Mouse (Mus musculus) kidney, adult 2 months (tissue): ENCODE results near the gene Diaph2. TPM values are rescaled to one million over a fixed set of nuclear protein-coding genes. Genes with fewer than 3 reads are reported as not detected.

Source experiments
- DNase-seq: peaks from one replicate; pipeline ENCODE4 v3.0.0; 2021
- H3K27ac ChIP-seq: fragments of 200-500 bp; 2 replicates; pipeline ENCODE4 v1.5.1; 2012; ENCODE audit warnings: low read depth, low read length, control low read depth, inconsistent platforms; ENCODE audit not compliant: insufficient read depth
- H3K27me3 ChIP-seq: fragments of 200-500 bp; replicated peaks from 2 replicates; pipeline ENCODE4 v1.6.1; 2012; ENCODE audit warnings: mild to moderate bottlenecking, moderate library complexity, low read length, inconsistent platforms; ENCODE audit not compliant: control insufficient read depth, insufficient read depth
- H3K36me3 ChIP-seq: fragments of 200-500 bp; 2 replicates; pipeline ENCODE4 v1.6.1; 2012; ENCODE audit warnings: mild to moderate bottlenecking, moderate library complexity, low read length, inconsistent platforms; ENCODE audit not compliant: control insufficient read depth, insufficient read depth
- H3K4me1 ChIP-seq: fragments of 200-500 bp; 2 replicates; pipeline ENCODE4 v1.6.1; 2011; ENCODE audit warnings: low read length; ENCODE audit not compliant: control insufficient read depth, insufficient read depth
- H3K4me3 ChIP-seq: fragments of 200-500 bp; 2 replicates; pipeline ENCODE4 v1.5.1; 2011; ENCODE audit warnings: mild to moderate bottlenecking, low read depth, low read length, control low read depth; ENCODE audit not compliant: insufficient read depth
- CTCF ChIP-seq: fragments of 200-500 bp; conservative IDR thresholded peaks from 2 replicates; pipeline ENCODE4 v1.5.1; 2011; ENCODE audit warnings: low read depth, mild to moderate bottlenecking, control low read depth, low read length, moderate library complexity, mixed read lengths; ENCODE audit not compliant: insufficient read depth, insufficient read length
- POLR2A ChIP-seq: fragments of 200-500 bp; IDR thresholded peaks from one replicate; pipeline ENCODE4 v1.6.1; 2011; ENCODE audit warnings: low read depth, low read length, control low read depth
- WGBS: fragments of 180-500 bp; shearing (Covaris S2); methylation state at CpG from one replicate; pipeline ENCODE4 v1.1.7; 2018; 5-methylcytosine and 5-hydroxymethylcytosine counted together
- polyA plus RNA-seq: library from polyadenylated mRNA; depleted of rRNA; stranded (reverse); fragments of >200 nt; gene quantifications from 2 replicates; pipeline ENCODE4 v1.2.3, GENCODE M21; 2012

Gene Diaph2
- polyA plus RNA-seq, 1 experiment = 4.4 TPM

DNA sequence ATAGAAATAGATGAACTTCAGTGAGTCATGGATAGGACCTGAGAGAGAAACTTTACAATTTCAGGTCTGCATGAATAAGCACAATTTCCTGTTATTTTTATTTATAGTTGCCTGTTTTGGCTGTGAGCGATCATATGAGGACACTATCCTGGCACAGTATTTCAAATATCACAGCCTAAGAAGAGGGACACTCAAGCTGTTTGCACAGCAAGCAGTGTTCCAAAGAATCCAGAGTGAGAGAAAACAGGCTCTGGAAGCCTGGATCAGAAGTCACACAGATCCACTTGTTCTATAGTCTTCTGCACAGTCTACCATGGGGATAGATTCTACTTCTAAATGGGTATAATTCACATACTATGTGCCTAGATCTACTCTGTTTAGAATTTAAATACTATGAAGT lies 659.4 kb downstream of the Diaph2 start:
- 74% methylated on average over 1 of the region's 1 CpGs for WGBS
- no peak for DNase-seq
- TF ChIP-seq POLR2A (no peak), CTCF (no peak)

DNA sequence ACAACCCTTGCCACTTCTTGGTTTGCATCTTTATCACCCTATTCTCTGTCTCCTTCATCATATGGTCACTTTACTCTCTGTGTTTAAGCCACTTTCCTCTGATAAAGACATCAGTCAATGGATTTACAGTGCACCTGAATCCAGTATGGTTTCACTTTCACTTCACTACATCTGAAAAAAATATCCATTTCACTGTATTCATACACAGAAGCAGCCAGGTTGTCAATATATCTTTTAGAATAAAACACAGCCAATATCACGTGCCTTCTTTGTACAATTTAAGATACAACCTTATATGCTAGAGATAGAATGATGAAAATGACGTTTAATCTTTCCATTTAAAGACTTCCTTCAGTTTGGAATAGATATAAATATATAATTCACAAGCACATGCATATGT lies 673.6 kb downstream of the Diaph2 start:
- Histone ChIP-seq H3K27ac (no peak overlapping the region), H3K27me3 (no peaks in the 10 kb centered on the region), H3K4me3 (no peak overlapping the region), H3K4me1 (no peaks in the 10 kb centered on the region), H3K36me3 (no peaks in the 10 kb centered on the region)
- DNase-seq = no peak
- WGBS = 88% methylated on average over 2 of the region's 2 CpGs
- TF ChIP-seq CTCF = no peak
- no peak for TF ChIP-seq POLR2A

More for the DNA sequence above, 659.4 kb downstream of the Diaph2 start:
- H3K36me3 ChIP-seq = no peaks in the 10 kb centered on the region
- H3K27me3 ChIP-seq = no peaks in the 10 kb centered on the region
- H3K4me1 ChIP-seq = no peaks in the 10 kb centered on the region
- H3K27ac ChIP-seq = no peak overlapping the region
- no peak overlapping the region for H3K4me3 ChIP-seq

DNA sequence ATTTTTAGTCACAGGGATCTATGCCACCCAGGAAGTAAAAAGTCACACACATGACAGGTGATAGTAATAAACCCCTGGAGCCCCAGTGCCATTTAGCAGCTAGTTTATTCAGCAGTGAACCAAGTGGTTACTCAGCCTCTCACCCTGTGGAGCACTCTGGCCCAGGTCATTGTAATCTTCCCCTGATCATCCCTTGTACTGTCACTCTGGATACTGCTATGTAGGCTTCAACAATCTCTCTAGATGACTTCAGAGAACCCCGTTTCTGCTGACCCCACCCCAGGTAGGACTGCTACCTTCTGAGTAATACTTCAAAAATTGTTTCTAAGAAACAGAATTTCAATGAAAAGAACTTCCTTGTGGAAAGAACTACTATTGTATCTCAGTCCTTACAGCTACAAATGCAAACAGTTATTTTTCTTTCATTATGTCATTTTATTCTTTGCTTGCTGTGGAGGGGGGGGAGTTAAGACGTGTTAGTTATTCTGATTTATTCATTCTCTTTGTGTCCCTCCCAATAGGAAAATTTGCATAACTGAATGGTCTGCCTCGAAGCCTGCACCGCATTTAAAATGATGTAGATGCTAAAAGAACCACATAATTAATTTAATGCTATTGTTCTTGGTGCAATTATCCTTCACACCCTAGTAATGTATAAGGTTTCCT lies 702.4 kb downstream of the Diaph2 start:
- Histone ChIP-seq H3K27me3 (no peaks in the 10 kb centered on the region), H3K4me1 (no peaks in the 10 kb centered on the region), H3K36me3 (no peaks in the 10 kb centered on the region), H3K4me3 (no peak overlapping the region), H3K27ac (no peak overlapping the region)
- DNase-seq = no peak
- WGBS = 70% methylated on average over 4 of the region's 4 CpGs
- TF ChIP-seq POLR2A = no peak

DNA sequence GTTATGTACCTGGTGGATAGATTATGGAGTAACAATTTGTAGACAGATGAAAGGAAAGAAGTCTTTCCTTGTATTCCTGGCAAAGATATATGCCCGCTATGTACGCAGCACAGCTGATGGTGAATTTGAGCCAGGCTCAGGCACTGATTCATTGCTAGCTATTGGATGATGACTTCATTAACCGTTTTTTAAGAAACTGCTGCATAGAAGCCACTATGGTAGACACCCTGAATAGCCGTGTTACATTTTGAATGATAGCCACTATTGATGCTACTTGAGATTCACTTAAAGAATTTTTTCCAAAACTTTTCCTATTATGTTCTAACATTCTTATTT lies 702.9 kb downstream of the Diaph2 start:
- Histone ChIP-seq H3K4me3 (no peak overlapping the region), H3K27me3 (no peaks in the 10 kb centered on the region), H3K36me3 (no peaks in the 10 kb centered on the region), H3K27ac (no peak overlapping the region), H3K4me1 (no peaks in the 10 kb centered on the region)
- WGBS = 89% methylated on average over 4 of the region's 4 CpGs
- no peak for DNase-seq
- no peak for TF ChIP-seq CTCF

DNA sequence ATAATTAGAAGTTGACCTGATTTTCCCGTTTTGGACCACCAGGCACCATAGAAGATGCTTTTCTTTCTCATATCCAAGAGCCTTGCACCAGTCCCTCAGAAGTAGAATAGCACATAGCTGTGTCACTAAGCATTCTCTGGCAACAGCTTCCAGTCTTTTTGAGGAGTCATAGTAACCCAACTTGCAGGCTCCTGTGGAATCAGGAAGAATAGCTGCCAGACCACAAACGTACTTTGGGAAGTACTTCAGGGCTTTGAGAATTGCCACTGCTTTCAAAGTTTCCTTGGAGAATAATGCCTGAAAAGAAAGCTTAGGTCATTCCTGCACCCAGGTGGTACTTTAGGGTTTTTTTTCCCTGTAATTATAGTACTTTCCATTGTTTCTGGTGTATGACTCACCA lies 723.6 kb downstream of the Diaph2 start:
- no peaks in the 10 kb centered on the region for H3K36me3 ChIP-seq
- 64% methylated on average over 2 of the region's 2 CpGs for WGBS
- no peak overlapping the region for H3K4me3 ChIP-seq
- TF ChIP-seq POLR2A = no peak
- no peak for TF ChIP-seq CTCF
- DNase-seq = no peak
- H3K4me1 ChIP-seq = no peaks in the 10 kb centered on the region
- no peaks in the 10 kb centered on the region for H3K27me3 ChIP-seq
- H3K27ac ChIP-seq = no peak overlapping the region

DNA sequence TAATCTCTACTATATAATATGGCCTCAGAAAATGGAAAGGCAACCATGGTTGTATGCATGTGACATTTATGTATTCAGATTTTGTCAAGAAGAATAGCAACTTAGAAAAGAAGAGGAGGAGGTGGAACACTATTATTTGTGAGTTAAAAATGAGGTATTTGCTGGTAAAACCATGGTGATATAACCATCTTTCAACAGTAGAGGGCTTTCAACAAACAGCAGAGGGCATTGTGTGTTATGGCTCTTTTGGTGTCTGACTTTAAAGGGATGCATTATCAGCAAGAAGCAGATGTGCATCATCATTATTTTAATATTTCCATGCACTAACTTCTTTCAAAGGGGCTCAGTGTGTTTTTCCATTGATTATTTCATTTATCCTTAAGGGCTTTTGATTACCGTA lies 731.3 kb downstream of the Diaph2 start:
- no peak overlapping the region for H3K27ac ChIP-seq
- H3K4me3 ChIP-seq = no peak overlapping the region
- no peaks in the 10 kb centered on the region for H3K36me3 ChIP-seq
- TF ChIP-seq POLR2A = no peak
- no peak for TF ChIP-seq CTCF
- H3K27me3 ChIP-seq = no peaks in the 10 kb centered on the region
- DNase-seq = no peak
- no peaks in the 10 kb centered on the region for H3K4me1 ChIP-seq
- 97% methylated on average over 1 of the region's 1 CpGs for WGBS

DNA sequence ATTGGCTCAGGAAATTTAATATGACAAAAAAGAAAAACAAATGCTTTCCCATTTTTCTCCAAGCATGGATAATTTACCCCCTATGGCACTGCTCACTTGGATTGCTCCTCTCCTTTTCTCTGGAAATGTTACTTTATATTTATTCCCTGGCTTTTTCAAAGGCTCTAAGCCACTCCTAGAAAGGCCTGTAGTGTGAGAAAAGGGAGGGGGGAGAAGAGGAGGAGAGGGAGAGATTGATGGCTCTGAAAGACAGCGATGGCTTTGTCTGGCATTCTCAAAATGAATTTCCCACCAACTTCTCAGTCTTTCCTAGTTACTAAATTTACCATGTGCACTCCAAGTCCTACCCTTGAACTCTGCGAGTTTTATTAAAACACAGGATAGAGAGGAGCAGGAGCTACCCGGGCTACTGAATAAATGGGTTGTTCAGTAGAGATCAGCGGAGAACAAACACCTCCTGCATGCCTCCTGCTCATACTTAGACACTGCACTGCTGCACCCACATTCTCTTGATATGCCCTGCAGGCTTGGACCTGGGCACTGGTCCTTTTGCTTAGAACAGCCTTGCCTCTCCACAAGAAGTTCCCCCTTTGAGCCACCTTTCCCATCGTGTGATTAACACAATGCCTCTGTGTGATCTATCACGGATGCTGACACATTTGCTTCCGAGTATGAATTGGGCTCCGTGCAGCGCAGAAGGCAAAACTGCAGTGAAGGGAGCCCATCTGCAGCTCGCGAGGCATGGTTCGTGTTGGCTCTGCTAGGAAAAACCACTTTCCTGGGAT lies 753.3 kb downstream of the Diaph2 start:
- H3K4me3 ChIP-seq = no peak overlapping the region
- WGBS = 58% methylated on average over 12 of the region's 12 CpGs
- no peak overlapping the region for H3K27ac ChIP-seq
- H3K4me1 ChIP-seq = no peaks in the 10 kb centered on the region
- no peak for TF ChIP-seq POLR2A
- no peak for TF ChIP-seq CTCF
- H3K36me3 ChIP-seq = no peaks in the 10 kb centered on the region
- no peaks in the 10 kb centered on the region for H3K27me3 ChIP-seq
- no peak for DNase-seq
